Mouse (Mus musculus): ENCODE measurements around the gene Klhl42.

DNA sequence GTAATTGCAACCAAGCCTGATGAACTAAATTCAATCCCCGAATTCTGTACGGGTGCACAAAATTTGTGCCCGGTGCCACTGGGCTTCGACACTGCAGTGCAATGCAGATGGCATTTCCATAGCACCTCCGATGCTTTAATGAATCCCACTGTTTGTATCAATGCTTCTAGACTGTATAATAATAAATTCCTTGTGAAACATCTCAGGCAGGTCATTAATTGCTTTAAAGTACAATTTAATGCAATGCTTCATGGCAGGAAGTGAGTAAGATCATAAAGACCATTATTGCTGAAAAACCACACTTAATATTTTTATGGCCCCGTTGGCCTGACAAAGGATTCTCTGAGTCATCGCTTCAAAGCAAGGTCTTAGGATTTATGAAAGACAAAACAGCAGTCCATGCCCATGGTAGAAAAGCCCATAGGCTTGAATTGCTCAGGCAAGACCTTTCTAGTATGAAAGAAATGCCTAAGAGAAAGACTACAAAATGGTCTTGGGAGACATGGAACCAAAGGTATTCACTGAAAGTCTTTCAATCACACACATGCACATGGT is 49.5 kb downstream of the Klhl42 start:
- TF ChIP-seq CTCF (IDR thresholded peaks at IDR 0.05; ENCODE audit: extremely low read depth, insufficient read depth, insufficient read length, insufficient replicate concordance): no peak
- TF ChIP-seq POLR2A (IDR thresholded peaks at IDR 0.05; ENCODE audit: low read depth, low read length): no peak
